Mouse (Mus musculus) central nervous system, embryonic 18 days (tissue): ENCODE measurements around the gene Nrgn. TPM values are rescaled to one million over a fixed set of nuclear protein-coding genes. Genes with fewer than 3 reads are reported as not detected.

Experiments
- polyA plus RNA-seq: library from polyadenylated mRNA; depleted of rRNA; stranded (reverse); fragments of >200 nt; gene quantifications from 2 replicates; pipeline ENCODE4 v1.2.3, GENCODE M21; 2012; rRNA removed

Gene Nrgn
- 109 and 149 TPM in 2 replicates for polyA plus RNA-seq

GRCm38 (mm10) chr9:37552536-37553293, at the start of gene Nrgn:
Gene Nrgn (minus strand): TSS chr9:37552904.

GRCm38 (mm10) chr9:37554838-37555748, 2.4 kb upstream of the Nrgn start, which contains the start of gene Siae:
Gene Siae (plus strand): TSS chr9:37555698.

GRCm38 (mm10) chr9:37539170-37540025, 13.3 kb downstream of the Nrgn start, which contains the start of gene Vsig2:
Gene Vsig2 (plus strand): TSS chr9:37539255.

GRCm38 (mm10) chr9:37527396-37528224, 25.1 kb downstream of the Nrgn start, which contains the start of gene Esam:
Gene Esam (plus strand): TSS chr9:37528078.

Other genes starting within 250 kb of the Nrgn start
- gene Ccdc15, start 204.5 kb downstream of the Nrgn start, polyA plus RNA-seq, result 2.6 and 3.1 TPM in 2 replicates
- 19.7 and 20.5 TPM in 2 replicates for gene Hepacam, start 185.6 kb downstream of the Nrgn start, polyA plus RNA-seq
- gene Robo4, start 151.0 kb downstream of the Nrgn start, polyA plus RNA-seq, result 4.1 and 4.9 TPM in 2 replicates
- gene Robo3, start 119.7 kb downstream of the Nrgn start, polyA plus RNA-seq, result 5.2 and 8.2 TPM in 2 replicates
- 66.6 and 66.7 TPM in 2 replicates for gene Msantd2, start 63.6 kb downstream of the Nrgn start, polyA plus RNA-seq
- gene Esam, start 24.8 kb downstream of the Nrgn start, polyA plus RNA-seq, result 30.6 and 32.9 TPM in 2 replicates
- 3.4 and 3.5 TPM in 2 replicates for gene Vsig2, start 13.6 kb downstream of the Nrgn start, polyA plus RNA-seq
- 10.5 and 10.7 TPM in 2 replicates for gene Siae, start 2.8 kb upstream of the Nrgn start, polyA plus RNA-seq
- gene Spa17, start 60.8 kb upstream of the Nrgn start, polyA plus RNA-seq, result 3.9 and 6.0 TPM in 2 replicates
- gene Tbrg1, start 104.4 kb upstream of the Nrgn start, polyA plus RNA-seq, result 54.3 and 56.4 TPM in 2 replicates
- gene Panx3, start 116.3 kb upstream of the Nrgn start, polyA plus RNA-seq, result 0.04 and 3.4 TPM in 2 replicates
- gene Olfr160, start 163.3 kb upstream of the Nrgn start, polyA plus RNA-seq, result not detected in 2 replicates
- not detected in 2 replicates for gene Olfr874, start 192.2 kb upstream of the Nrgn start, polyA plus RNA-seq
- 0.04 and 0.10 TPM in 2 replicates for gene Olfr875, start 219.0 kb upstream of the Nrgn start, polyA plus RNA-seq